In the genomic region with DNA sequence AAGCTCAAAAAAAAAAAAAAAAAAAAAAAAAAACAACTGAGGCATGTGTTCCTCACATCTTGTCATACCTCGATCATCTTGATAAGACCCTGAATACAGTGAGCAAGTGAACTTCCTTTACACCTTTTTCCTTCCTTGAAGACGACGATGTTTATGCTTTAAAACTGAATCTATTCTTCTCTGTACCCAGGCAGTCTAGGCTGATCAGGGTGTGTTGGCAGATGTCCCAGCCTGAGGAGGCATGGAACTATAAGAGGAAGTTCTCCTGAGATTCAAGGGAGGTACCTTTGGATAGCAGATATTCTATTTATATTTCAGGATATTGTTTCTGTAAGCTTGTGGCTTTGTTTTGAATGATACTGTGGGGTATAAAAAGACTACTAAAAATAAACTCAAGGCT, we compare ENCODE assay signal across 12 mouse cellular contexts. TPM values are rescaled to one million over a fixed set of nuclear protein-coding genes. Genes with fewer than 3 reads are reported as not detected.
DNase-seq lines count a peak whose midpoint lies in the region; ATAC-seq lines count a peak whose summit lies in the region.
"Had no signal": no experiment of that assay in that cellular context is flagged by ENCODE, and none has a peak within 500 bp of the region (broad histone marks: within the 10 kb centered on the region; RNA-seq: fewer than 3 reads in every experiment).

No protein-coding gene starts in this region.

- peak; percentile 5 to 19 for DNase-seq in cerebellum, postnatal 14 days
- no peak for DNase-seq in cerebellum, adult 8-10 months
- DNase-seq in ovary, adult 18-20 months (ENCODE audit: low spot score): peak; percentile 31
- no peak for DNase-seq in ovary, postnatal 10 days (ENCODE audit: low spot score)
- peak; percentile 26 for DNase-seq in naive thymus-derived CD4-positive, alpha-beta T cell, adult 2 months (ENCODE audit: low read depth)
- no peak for DNase-seq in layer of hippocampus, postnatal 10 days (ENCODE audit: low spot score in 2 of 2)
- DNase-seq in embryo, embryonic 11 days: no peak

- peak; percentile 49 for ATAC-seq in intestine, embryonic 16.5 days
- ATAC-seq: midbrain, embryonic 13.5 days had no signal

- no peak overlapping the region for H3K4me2 ChIP-seq in intestine, embryonic 16.5 days (ENCODE audit: low read depth, low read length)
- H3K4me2 ChIP-seq: limb, embryonic 13.5 days; midbrain, embryonic 13.5 days had no signal

- no peaks in the 10 kb centered on the region for H3K4me1 ChIP-seq in intestine, embryonic 16.5 days (ENCODE audit: control insufficient read depth, insufficient read depth, low read length)
- H3K4me1 ChIP-seq: limb, embryonic 13.5 days; midbrain, embryonic 13.5 days had no signal

- H3K4me3 ChIP-seq in intestine, embryonic 16.5 days (ENCODE audit: low read length): no peak overlapping the region
- H3K4me3 ChIP-seq: limb, embryonic 13.5 days; midbrain, embryonic 13.5 days had no signal

- no peaks in the 10 kb centered on the region for H3K27me3 ChIP-seq in intestine, embryonic 16.5 days (replicated peaks; ENCODE audit: control insufficient read depth, insufficient read depth, low read length)
- H3K27me3 ChIP-seq: limb, embryonic 13.5 days; midbrain, embryonic 13.5 days had no signal

- peaks cover 14% of the 10 kb centered on the region for H3K36me3 ChIP-seq in intestine, embryonic 16.5 days (ENCODE audit: control insufficient read depth, insufficient read depth, low read length)

- H3K9ac ChIP-seq in intestine, embryonic 16.5 days (ENCODE audit: low read depth, low read length): no peak overlapping the region
- H3K9ac ChIP-seq: limb, embryonic 13.5 days; midbrain, embryonic 13.5 days had no signal

- peaks cover 6% of the 10 kb centered on the region; the same call in 1 of the 2 replicates for H3K9me3 ChIP-seq in intestine, embryonic 16.5 days (ENCODE audit: control insufficient read depth, low read length)

- WGBS in intestine, embryonic 16.5 days: 65% methylated on average over 3 of the region's 3 CpGs

- H3K27ac ChIP-seq in intestine, embryonic 16.5 days (ENCODE audit: low read length): no peak overlapping the region
- H3K27ac ChIP-seq: limb, embryonic 13.5 days; midbrain, embryonic 13.5 days had no signal

RNA-seq across cellular contexts. Expression of gene Ppp2r3d, which starts 1.4 kb away (rescaled TPM):
- polyA plus RNA-seq in intestine, embryonic 16.5 days (2015; fragmentation: Nextera tagmentation; extraction: Ambion mirVana): 138 and 143 TPM in 2 replicates
- 100 to 1,000 TPM; 110 to 113 TPM for total RNA-seq in layer of hippocampus, postnatal 10 days (2021)

RNA-seq across cellular contexts. Expression of gene Gm21836, which starts 15.5 kb away (rescaled TPM):
- polyA plus RNA-seq in intestine, embryonic 16.5 days (2015; fragmentation: Nextera tagmentation; extraction: Ambion mirVana): not detected in 2 replicates
- total RNA-seq in layer of hippocampus, postnatal 10 days (2021): not detected
- polyA plus RNA-seq: embryonic facial prominence, embryonic 11.5 days; gonadal fat pad, adult 2 months; limb, embryonic 13.5 days; midbrain, embryonic 13.5 days had no signal

Comparison
In these comparisons a context has a peak if more than half of its experiments do, and no peak if none do; other contexts are left out.
1. DNase-seq: peak in cerebellum, postnatal 14 days (2 of 2), ovary, adult 18-20 months (single experiment) and naive thymus-derived CD4-positive, alpha-beta T cell, adult 2 months (single experiment); none in cerebellum, adult 8-10 months (single experiment), ovary, postnatal 10 days (single experiment), layer of hippocampus, postnatal 10 days (0 of 2) and embryo, embryonic 11 days (single experiment).